Mouse (Mus musculus) splenic B cell, adult 2 months (primary cell): ENCODE measurements at regions not wholly inside any gene's neighbourhood (a gene's known extent, or its start where the extent isn't known, plus 50 kb on each side); places are given as distances from the start of the nearest gene placed in this dataset.

Experiments
- DNase-seq: peaks from one replicate; pipeline ENCODE4 v3.0.0-alpha.2; 2011; ENCODE audit warnings: low read depth, low spot score
- H3K27me3 ChIP-seq: 2 replicates; pipeline ENCODE4 v1.6.1; 2012; ENCODE audit warnings: mild to moderate bottlenecking, low read length, moderate library complexity, mixed read lengths; ENCODE audit not compliant: control insufficient read depth, poor library complexity, insufficient read depth, severe bottlenecking
- H3K36me3 ChIP-seq: 2 replicates; pipeline ENCODE4 v1.6.1; 2012; ENCODE audit warnings: mild to moderate bottlenecking, low read length, moderate library complexity, mixed read lengths; ENCODE audit not compliant: control insufficient read depth, poor library complexity, insufficient read depth, severe bottlenecking

DNA sequence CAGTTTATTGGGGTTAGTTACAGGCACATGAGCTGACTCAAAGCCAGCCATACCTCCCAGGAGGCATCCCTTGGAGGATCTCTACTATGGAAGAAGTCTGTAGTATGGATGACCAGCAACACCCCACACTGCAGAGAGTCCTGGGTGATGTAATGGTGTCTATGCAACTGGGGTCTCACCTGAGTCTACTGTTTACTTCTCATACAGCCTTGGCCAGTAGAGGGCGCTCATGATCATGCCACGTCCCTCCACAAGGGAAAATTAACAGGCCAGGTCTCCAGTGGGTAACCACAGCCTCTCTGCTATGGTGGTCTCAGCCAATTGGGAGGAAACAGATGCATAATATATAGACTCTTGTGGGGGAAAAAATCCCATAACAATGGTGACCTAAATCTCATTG is 111.7 kb downstream of the Cdh26 start:
- Histone ChIP-seq H3K27me3 (no peaks in the 10 kb centered on the region), H3K36me3 (no peaks in the 10 kb centered on the region; the same call in none of the 2 replicates)
- peak; percentile 86 for DNase-seq

DNA sequence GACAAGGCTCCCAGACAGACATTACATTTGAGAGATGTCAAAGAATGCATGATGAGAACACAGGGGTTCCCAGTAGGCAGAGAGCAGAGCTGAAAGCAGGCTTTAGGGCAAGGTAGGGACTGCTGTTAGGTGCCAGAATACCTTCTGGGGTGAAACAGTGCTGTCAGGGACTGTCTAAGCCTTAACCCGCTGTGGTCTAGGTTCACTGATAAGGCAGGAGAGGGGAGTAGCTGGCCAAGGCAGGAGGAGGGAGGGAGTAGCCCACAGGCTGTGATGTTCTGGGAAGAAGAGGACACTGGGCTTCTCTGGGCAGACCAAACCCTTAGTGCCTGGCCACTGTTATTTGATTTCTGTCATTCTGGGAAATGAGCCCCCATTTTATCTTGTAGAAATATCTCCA is 114.1 kb downstream of the Cdh26 start:
- DNase-seq: no peak
- Histone ChIP-seq H3K36me3 (no peaks in the 10 kb centered on the region), H3K27me3 (no peaks in the 10 kb centered on the region)

GRCm38 (mm10) chr2:178545601-178546352 is 115.4 kb downstream of the Cdh26 start:
- H3K27me3 ChIP-seq: no peaks in the 10 kb centered on the region
- DNase-seq: peak; percentile 50
- H3K36me3 ChIP-seq: no peaks in the 10 kb centered on the region

- DNase-seq: peak; percentile 79
- no peaks in the 10 kb centered on the region for H3K36me3 ChIP-seq
- no peaks in the 10 kb centered on the region for H3K27me3 ChIP-seq
Observed at GRCm38 (mm10) chr2:178546353-178546720, 116.0 kb downstream of the Cdh26 start.

DNA sequence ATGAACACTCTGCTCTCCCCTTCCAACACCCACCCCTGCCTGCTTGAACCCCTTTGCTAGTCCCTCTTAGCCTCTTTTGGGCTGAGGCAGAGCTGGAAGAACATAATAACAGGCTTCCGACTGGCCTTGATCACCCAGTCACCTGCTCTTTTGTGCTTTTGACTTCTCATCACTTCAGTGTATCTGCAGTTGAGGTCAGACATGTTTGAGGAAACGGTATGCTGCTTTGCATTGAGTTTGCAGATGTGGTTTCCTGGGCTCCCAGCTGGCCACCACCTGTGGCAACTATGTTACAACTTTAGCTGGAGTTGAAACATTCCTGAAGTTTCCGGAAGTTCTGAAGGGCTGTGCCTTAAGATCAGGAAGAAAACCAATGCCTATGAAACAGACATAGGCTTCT is 116.6 kb downstream of the Cdh26 start:
- peak; percentile 78 for DNase-seq
- no peaks in the 10 kb centered on the region for H3K36me3 ChIP-seq
- H3K27me3 ChIP-seq: no peaks in the 10 kb centered on the region

- H3K27me3 ChIP-seq: no peaks in the 10 kb centered on the region
- DNase-seq: peak; percentile 38
Observed at GRCm38 (mm10) chr2:178548937-178549336, 118.6 kb downstream of the Cdh26 start.

DNA sequence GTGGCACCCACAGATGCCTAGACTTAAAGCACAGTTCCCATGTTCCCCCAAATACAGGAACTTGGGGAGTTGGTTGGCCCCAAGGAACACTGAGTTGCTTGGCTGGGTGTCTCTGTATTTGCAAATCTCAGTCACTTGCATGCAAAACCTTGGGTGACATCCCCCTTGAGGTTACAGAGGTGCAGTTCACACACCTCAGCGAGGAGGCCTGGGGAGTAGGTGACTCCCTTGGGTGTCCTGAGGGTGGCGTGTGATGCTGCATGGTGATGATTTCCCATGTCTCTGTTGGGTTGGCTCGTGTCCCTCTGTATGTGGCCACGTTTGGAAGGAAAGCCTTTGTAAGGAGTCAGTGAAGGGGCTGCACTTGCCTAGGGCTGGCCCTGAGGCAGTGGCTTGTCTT is 123.4 kb downstream of the Cdh26 start:
- DNase-seq: peak; percentile 87
- H3K27me3 ChIP-seq: no peaks in the 10 kb centered on the region
- H3K36me3 ChIP-seq: no peaks in the 10 kb centered on the region

More at GRCm38 (mm10) chr2:178548937-178549336, 118.6 kb downstream of the Cdh26 start:
- no peaks in the 10 kb centered on the region for H3K36me3 ChIP-seq

- peak; percentile 91 for DNase-seq
- no peaks in the 10 kb centered on the region for H3K36me3 ChIP-seq
Observed at GRCm38 (mm10) chr2:178555692-178556340, 125.5 kb downstream of the Cdh26 start.

DNA sequence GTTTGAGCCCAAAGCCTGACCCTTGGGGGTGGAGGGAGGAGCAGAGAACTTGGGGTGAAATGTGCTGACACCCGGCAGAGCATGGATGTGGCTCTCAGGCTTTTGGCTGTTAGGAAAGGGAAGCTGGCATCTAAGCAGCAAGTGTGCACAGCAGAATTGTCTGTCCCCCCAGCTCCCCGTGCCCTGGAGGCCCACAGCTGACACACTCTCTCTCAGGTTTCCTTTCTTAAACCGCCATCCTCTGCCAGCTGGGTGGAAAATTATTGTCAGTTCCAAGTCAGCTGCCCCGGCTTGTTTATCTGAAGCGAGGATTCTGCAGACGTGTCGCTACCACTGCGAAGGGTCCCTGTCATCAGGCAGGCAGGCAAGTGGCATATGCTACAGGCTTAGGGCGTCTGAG is 127.6 kb downstream of the Cdh26 start:
- no peaks in the 10 kb centered on the region for H3K36me3 ChIP-seq
- peak; percentile 63 for DNase-seq
- H3K27me3 ChIP-seq: no peaks in the 10 kb centered on the region

More at GRCm38 (mm10) chr2:178555692-178556340, 125.5 kb downstream of the Cdh26 start:
- H3K27me3 ChIP-seq: no peaks in the 10 kb centered on the region

- DNase-seq: peak; percentile 64
- no peaks in the 10 kb centered on the region for H3K36me3 ChIP-seq
- no peaks in the 10 kb centered on the region for H3K27me3 ChIP-seq
Observed at GRCm38 (mm10) chr2:178563287-178563686, 133.0 kb downstream of the Cdh26 start.

- Histone ChIP-seq H3K27me3 (no peaks in the 10 kb centered on the region), H3K36me3 (no peaks in the 10 kb centered on the region)
- no peak for DNase-seq
Observed at GRCm38 (mm10) chr2:178565368-178565818, 135.1 kb downstream of the Cdh26 start.

DNA sequence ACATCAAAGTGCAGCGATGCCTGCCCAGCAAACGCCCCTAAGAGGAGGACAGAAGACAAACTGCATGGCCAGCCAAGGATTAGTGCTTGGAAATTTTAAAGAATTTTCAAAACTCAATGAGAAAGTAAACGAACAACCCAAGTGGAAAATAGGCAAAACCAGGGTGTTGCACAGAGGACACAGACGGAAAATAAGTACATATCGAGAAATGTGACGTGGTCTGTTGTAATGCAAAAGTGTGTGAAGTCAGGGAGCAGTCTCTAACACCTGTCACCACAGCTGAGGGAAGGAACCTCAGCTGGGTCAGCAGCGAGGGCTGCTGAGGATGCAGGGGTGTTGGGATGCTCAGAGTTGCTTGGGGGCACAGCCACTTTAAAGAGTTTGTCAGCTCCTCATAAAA is 137.2 kb downstream of the Cdh26 start:
- DNase-seq: peak; percentile 56
- no peaks in the 10 kb centered on the region for H3K36me3 ChIP-seq
- H3K27me3 ChIP-seq: no peaks in the 10 kb centered on the region

- Histone ChIP-seq H3K36me3 (no peaks in the 10 kb centered on the region), H3K27me3 (no peaks in the 10 kb centered on the region)
- DNase-seq: no peak
Observed at GRCm38 (mm10) chr2:178572301-178572700, 142.0 kb downstream of the Cdh26 start.

- H3K27me3 ChIP-seq: no peaks in the 10 kb centered on the region
- H3K36me3 ChIP-seq: no peaks in the 10 kb centered on the region
- DNase-seq: peak; percentile 77
Observed at GRCm38 (mm10) chr2:178574859-178575258, 144.5 kb downstream of the Cdh26 start.

GRCm38 (mm10) chr2:178575403-178575802 is 145.1 kb downstream of the Cdh26 start:
- Histone ChIP-seq H3K36me3 (no peaks in the 10 kb centered on the region), H3K27me3 (no peaks in the 10 kb centered on the region)
- DNase-seq: no peak
